Mouse (Mus musculus) midbrain, embryonic 16.5 days (tissue): Measurements from ENCODE around the gene Bnc2. TPM values are rescaled to one million over a fixed set of nuclear protein-coding genes. Genes with fewer than 3 reads are reported as not detected.

Experiments used
- ATAC-seq: fragments of 200-750 bp; cut with Nextera tagmentation; 2 replicates; pipeline ENCODE4 v1.8.0; 2017; ENCODE audit warnings: moderate TSS enrichment
- H3K27ac ChIP-seq: fragments of 300-500 bp; sonication (generic); 2 replicates; pipeline ENCODE4 v1.5.1; 2014; ENCODE audit warnings: mild to moderate bottlenecking, low read length, mixed read lengths
- H3K27me3 ChIP-seq: fragments of 300-500 bp; sonication (generic); 2 replicates; pipeline ENCODE4 v1.6.1; 2014; ENCODE audit warnings: low read depth, low read length, mixed read lengths; ENCODE audit not compliant: control insufficient read depth, insufficient read depth
- H3K36me3 ChIP-seq: fragments of 300-500 bp; sonication (generic); 2 replicates; pipeline ENCODE4 v1.6.1; 2014; ENCODE audit warnings: mild to moderate bottlenecking, low read length, moderate library complexity, mixed read lengths; ENCODE audit not compliant: control insufficient read depth, insufficient read depth
- H3K4me1 ChIP-seq: fragments of 300-500 bp; sonication (generic); 2 replicates; pipeline ENCODE4 v1.6.1; 2014; ENCODE audit warnings: mild to moderate bottlenecking, low read length, mixed read lengths; ENCODE audit not compliant: control insufficient read depth, insufficient read depth
- H3K4me2 ChIP-seq: fragments of 300-500 bp; sonication (generic); 2 replicates; pipeline ENCODE4 v1.6.1; 2014; ENCODE audit warnings: mild to moderate bottlenecking, low read length, mixed read lengths
- H3K4me3 ChIP-seq: fragments of 300-500 bp; sonication (generic); 2 replicates; pipeline ENCODE4 v1.5.1; 2014; ENCODE audit warnings: low read depth, mild to moderate bottlenecking, low read length, moderate library complexity, mixed read lengths
- H3K9ac ChIP-seq: fragments of 300-500 bp; sonication (generic); 2 replicates; pipeline ENCODE4 v1.6.1; 2014; ENCODE audit warnings: low read depth, low read length, mixed read lengths
- H3K9me3 ChIP-seq: fragments of 300-500 bp; sonication (generic); replicated peaks from 2 replicates; pipeline ENCODE4 v1.6.1; 2014; ENCODE audit warnings: mild to moderate bottlenecking, low read length, mixed read lengths; ENCODE audit not compliant: control insufficient read depth, poor library complexity, severe bottlenecking
- WGBS: fragments of 180-500 bp; shearing (Covaris S2); extraction: QIAGEN DNeasy Blood & Tissue Kit; methylation state at CpG from one replicate; pipeline ENCODE4 v1.1.7; 2014; 5-methylcytosine and 5-hydroxymethylcytosine counted together
- polyA plus RNA-seq: library from polyadenylated mRNA; unstranded; fragments of >200 nt; fragmentation: Nextera tagmentation; extraction: Ambion mirVana; gene quantifications from 2 replicates; pipeline ENCODE4 v1.2.1, GENCODE M21; 2015

The Bnc2 gene
- polyA plus RNA-seq, 1 experiment from 2014 or later: 20.1 TPM

- Histone ChIP-seq H3K36me3 (no peaks in the 10 kb centered on the region), H3K9me3 (no peaks in the 10 kb centered on the region)
- no peak for ATAC-seq
Measured at GRCm38 (mm10) chr4:84379289-84379688, 295.8 kb downstream of the Bnc2 start.

GRCm38 (mm10) chr4:84377513-84377912 lies 297.6 kb downstream of the Bnc2 start:
- no peak overlapping the region for H3K4me2 ChIP-seq
- no peaks in the 10 kb centered on the region for H3K36me3 ChIP-seq
- H3K9me3 ChIP-seq: no peaks in the 10 kb centered on the region
- H3K4me3 ChIP-seq: no peak overlapping the region
- WGBS: 89% methylated on average over 5 of the region's 5 CpGs
- H3K4me1 ChIP-seq: peaks cover 5% of the 10 kb centered on the region; the same call in 1 of the 2 replicates
- no peaks in the 10 kb centered on the region for H3K27me3 ChIP-seq
- ATAC-seq: no peak
- no peak overlapping the region for H3K9ac ChIP-seq
- H3K27ac ChIP-seq: no peak overlapping the region

More at GRCm38 (mm10) chr4:84379289-84379688, 295.8 kb downstream of the Bnc2 start:
- Histone ChIP-seq H3K4me2 (no peak overlapping the region), H3K4me1 (peaks cover 5% of the 10 kb centered on the region; the same call in 1 of the 2 replicates), H3K9ac (no peak overlapping the region), H3K27me3 (no peaks in the 10 kb centered on the region), H3K27ac (0 out of 2 replicates have a peak overlapping the region, but pooled peaks have one; percentile 20), H3K4me3 (no peak overlapping the region)
- WGBS: 41% methylated on average over 6 of the region's 6 CpGs

- no peak for ATAC-seq
- no peak overlapping the region for H3K4me2 ChIP-seq
Measured at GRCm38 (mm10) chr4:84362337-84362823, 312.7 kb downstream of the Bnc2 start.

GRCm38 (mm10) chr4:84361165-84361564 lies 313.9 kb downstream of the Bnc2 start:
- H3K4me3 ChIP-seq: no peak overlapping the region
- H3K9ac ChIP-seq: no peak overlapping the region
- H3K9me3 ChIP-seq: no peaks in the 10 kb centered on the region
- no peak overlapping the region for H3K27ac ChIP-seq
- H3K4me1 ChIP-seq: peaks cover 12% of the 10 kb centered on the region
- H3K27me3 ChIP-seq: no peaks in the 10 kb centered on the region
- H3K36me3 ChIP-seq: no peaks in the 10 kb centered on the region
- no peak overlapping the region for H3K4me2 ChIP-seq
- WGBS: 73% methylated on average over 5 of the region's 5 CpGs
- no peak for ATAC-seq

More at GRCm38 (mm10) chr4:84362337-84362823, 312.7 kb downstream of the Bnc2 start:
- Histone ChIP-seq H3K27ac (no peak overlapping the region), H3K4me3 (no peak overlapping the region), H3K9me3 (no peaks in the 10 kb centered on the region), H3K27me3 (no peaks in the 10 kb centered on the region), H3K9ac (no peak overlapping the region), H3K4me1 (peaks cover 3% of the 10 kb centered on the region), H3K36me3 (no peaks in the 10 kb centered on the region)
- WGBS: 66% methylated on average over 8 of the region's 8 CpGs

GRCm38 (mm10) chr4:84359996-84360395 lies 315.1 kb downstream of the Bnc2 start:
- Histone ChIP-seq H3K9ac (no peak overlapping the region), H3K27ac (no peak overlapping the region), H3K27me3 (no peaks in the 10 kb centered on the region), H3K4me3 (no peak overlapping the region), H3K36me3 (no peaks in the 10 kb centered on the region), H3K4me1 (peaks cover 13% of the 10 kb centered on the region), H3K9me3 (no peaks in the 10 kb centered on the region), H3K4me2 (no peak overlapping the region)
- WGBS: 99% methylated on average over 2 of the region's 2 CpGs
- ATAC-seq: no peak

- Histone ChIP-seq H3K36me3 (no peaks in the 10 kb centered on the region), H3K27ac (no peak overlapping the region), H3K9ac (no peak overlapping the region), H3K4me1 (peaks cover 13% of the 10 kb centered on the region), H3K4me3 (no peak overlapping the region), H3K27me3 (no peaks in the 10 kb centered on the region), H3K4me2 (no peak overlapping the region), H3K9me3 (no peaks in the 10 kb centered on the region)
- WGBS: 32% methylated on average over 2 of the region's 2 CpGs
- no peak for ATAC-seq
Measured at GRCm38 (mm10) chr4:84358204-84358603, 316.9 kb downstream of the Bnc2 start.

- ATAC-seq: no peak
- Histone ChIP-seq H3K4me3 (no peak overlapping the region), H3K9me3 (no peaks in the 10 kb centered on the region), H3K27me3 (no peaks in the 10 kb centered on the region), H3K4me1 (peaks cover 13% of the 10 kb centered on the region), H3K4me2 (no peak overlapping the region), H3K36me3 (no peaks in the 10 kb centered on the region), H3K27ac (no peak overlapping the region), H3K9ac (no peak overlapping the region)
- WGBS: 26% methylated on average over 1 of the region's 1 CpGs
Measured at GRCm38 (mm10) chr4:84357382-84357781, 317.7 kb downstream of the Bnc2 start.

- Histone ChIP-seq H3K27me3 (no peaks in the 10 kb centered on the region), H3K4me1 (peaks cover 13% of the 10 kb centered on the region), H3K4me3 (no peak overlapping the region), H3K9me3 (no peaks in the 10 kb centered on the region), H3K9ac (0 out of 2 replicates have a peak overlapping the region, but pooled peaks have one; percentile 25), H3K36me3 (no peaks in the 10 kb centered on the region), H3K27ac (peak overlapping the region; percentile 22; the same call in 1 of the 2 replicates), H3K4me2 (no peak overlapping the region)
- 13% methylated on average over 8 of the region's 8 CpGs for WGBS
- peak; percentile 71; the same call in 1 of the 2 replicates for ATAC-seq
Measured at GRCm38 (mm10) chr4:84356468-84357153, 318.5 kb downstream of the Bnc2 start.

GRCm38 (mm10) chr4:84352656-84353055 lies 322.4 kb downstream of the Bnc2 start:
- 67% methylated on average over 2 of the region's 2 CpGs for WGBS
- Histone ChIP-seq H3K4me2 (no peak overlapping the region), H3K9me3 (no peaks in the 10 kb centered on the region), H3K27ac (no peak overlapping the region), H3K36me3 (no peaks in the 10 kb centered on the region), H3K27me3 (no peaks in the 10 kb centered on the region), H3K4me1 (peaks cover 13% of the 10 kb centered on the region), H3K9ac (no peak overlapping the region), H3K4me3 (no peak overlapping the region)
- no peak for ATAC-seq
